Mouse (Mus musculus) heart, adult 8-10 months (tissue): Measurements from ENCODE around the gene Vsir. TPM values are rescaled to one million over a fixed set of nuclear protein-coding genes. Genes with fewer than 3 reads are reported as not detected.

Experiments
- DNase-seq: peaks from one replicate; pipeline ENCODE4 v3.0.0; 2022; ENCODE audit warnings: low spot score
- total RNA-seq, 4 experiments: library from RNA; stranded (reverse); gene quantifications; 2 replicates each; pipeline ENCODE4 v1.2.4; 2022

Gene Vsir
- total RNA-seq, 4 experiments from 2014 or later: 11.2 to 19.9 (median 15.0) TPM

DNA sequence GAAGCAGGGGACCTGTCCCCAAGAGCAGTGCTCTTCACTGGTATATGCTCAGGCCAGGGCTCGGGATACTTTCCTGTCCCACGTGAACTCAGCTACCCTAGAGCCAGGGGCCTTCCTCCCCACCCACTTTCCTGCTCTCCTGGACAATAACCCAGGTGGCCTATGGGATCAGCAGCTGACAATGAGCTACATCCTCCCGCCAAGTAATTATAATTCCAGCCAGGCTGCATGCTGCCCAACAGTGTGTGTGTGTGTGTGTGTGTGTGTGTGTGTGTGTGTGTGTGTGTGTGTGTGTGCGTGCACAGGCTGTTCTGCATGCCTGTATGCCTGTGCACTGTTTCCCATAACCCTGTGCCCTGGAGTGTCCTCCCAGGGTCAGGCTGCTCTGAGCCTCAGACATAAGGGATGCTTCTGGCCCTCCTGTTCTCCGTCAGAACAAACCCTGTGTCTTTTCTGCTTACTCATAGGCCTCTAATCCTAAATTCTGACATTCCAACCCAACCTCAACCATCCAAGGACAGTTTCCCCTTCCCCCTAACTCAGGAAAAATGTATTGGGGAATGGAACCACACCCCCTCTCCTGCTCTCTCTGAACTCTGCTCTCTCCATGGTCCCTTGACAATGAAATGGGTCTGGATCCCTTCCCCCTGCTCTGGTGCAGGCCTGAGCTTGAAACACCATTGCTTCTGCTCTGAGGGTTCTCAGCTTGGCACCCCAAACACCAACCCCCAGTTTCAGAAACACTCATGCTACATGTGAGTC lies 6.8 kb downstream of the Vsir start:
- DNase-seq: peak; percentile 77

DNA sequence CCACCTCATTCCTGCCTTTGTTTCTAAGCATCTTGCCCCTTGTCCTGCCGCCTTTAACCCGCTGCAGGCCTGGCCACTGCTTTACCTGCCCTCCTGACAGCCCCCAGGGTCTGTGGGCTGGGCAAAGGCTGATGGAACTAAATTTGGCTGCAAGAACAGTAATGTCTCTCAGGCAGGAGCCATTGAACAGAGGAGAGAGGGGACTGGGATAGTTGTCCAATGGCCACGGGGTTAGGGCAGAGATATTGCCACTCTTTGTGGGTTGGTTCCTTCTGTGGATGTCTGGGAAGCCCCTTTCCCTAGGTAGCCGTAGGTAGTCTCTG lies 7.3 kb downstream of the Vsir start:
- no peak for DNase-seq

DNA sequence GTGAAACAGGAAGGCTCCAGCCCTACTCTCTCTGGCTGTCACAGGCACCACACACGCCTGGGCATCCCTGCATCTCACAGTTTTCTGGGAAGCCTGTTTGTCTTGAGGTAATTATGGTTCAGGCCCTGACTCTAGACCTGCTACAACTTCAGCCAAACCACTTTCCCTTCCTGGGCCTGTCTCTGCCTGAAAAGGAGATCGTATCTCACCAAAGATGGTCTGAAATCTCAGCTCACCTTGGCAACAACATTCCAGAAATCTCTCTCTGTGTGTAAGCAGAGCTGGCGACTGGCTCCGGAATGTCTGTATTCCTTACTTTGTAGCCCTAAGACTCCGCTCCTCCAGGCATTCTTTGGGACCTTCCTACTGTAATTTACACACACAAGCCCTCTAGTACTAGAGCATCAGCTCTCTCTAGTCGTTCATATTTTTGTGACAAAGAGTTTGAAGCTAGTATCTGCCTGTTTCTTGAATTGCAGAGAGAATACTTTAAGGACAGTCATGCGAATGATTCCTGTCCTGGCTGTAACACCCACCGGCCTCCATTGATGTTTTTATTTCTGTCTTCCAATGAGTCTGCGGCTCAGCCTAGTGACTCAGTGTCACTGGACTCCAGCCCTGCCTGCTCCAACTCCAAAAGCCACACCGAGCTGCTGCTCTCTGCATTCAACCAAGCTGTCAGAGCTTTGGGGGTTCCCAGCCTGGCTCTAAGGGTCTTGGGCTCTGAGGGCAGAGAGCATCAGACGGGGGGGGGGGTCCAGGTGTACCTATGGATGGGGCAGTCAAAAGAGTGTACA lies 8.4 kb downstream of the Vsir start:
- DNase-seq: no peak

DNA sequence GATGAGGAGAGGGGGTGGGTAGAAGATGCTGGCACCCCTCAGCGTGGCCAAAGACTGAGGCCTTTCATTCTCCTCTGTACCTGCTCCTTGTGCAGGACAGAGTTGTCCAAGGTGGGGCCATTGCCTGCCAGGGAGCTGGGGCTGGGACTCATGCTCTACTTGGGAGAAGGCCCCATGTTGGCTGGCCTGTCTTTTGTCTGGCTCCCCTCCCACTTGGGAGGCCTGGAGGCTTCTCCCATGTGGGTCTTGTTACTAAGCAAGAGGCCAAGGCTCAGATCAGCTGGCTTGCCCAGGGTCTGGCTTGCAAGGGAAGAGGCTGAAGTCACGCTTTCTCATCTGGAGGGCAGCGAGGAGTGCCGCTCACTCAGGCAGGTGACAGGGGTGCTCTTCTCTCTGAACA lies 10.8 kb downstream of the Vsir start:
- no peak for DNase-seq

DNA sequence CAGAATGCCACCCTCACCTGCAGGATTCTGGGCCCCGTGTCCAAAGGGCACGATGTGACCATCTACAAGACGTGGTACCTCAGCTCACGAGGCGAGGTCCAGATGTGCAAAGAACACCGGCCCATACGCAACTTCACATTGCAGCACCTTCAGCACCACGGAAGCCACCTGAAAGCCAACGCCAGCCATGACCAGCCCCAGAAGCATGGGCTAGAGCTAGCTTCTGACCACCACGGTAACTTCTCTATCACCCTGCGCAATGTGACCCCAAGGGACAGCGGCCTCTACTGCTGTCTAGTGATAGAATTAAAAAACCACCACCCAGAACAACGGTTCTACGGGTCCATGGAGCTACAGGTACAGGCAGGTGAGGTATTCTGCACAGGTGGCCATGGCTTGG lies 11.2 kb downstream of the Vsir start:
- DNase-seq: no peak

DNA sequence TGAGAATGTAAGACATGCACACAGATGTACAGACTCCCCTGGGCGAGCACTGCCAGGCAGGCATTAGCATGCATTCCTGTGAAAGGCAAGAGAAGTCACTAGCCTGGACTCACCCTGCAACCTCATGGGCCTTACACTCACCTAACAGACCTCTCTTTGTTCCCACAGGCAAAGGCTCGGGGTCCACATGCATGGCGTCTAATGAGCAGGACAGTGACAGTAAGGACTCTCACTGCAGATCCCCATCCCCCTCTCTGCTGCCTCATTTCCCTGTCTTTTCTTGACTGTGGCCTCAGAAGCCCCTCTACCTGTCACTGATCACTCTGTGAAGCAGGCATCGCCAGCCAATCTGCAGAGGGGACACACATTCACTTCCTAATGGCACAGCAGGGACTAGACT lies 12.1 kb downstream of the Vsir start:
- no peak for DNase-seq

DNA sequence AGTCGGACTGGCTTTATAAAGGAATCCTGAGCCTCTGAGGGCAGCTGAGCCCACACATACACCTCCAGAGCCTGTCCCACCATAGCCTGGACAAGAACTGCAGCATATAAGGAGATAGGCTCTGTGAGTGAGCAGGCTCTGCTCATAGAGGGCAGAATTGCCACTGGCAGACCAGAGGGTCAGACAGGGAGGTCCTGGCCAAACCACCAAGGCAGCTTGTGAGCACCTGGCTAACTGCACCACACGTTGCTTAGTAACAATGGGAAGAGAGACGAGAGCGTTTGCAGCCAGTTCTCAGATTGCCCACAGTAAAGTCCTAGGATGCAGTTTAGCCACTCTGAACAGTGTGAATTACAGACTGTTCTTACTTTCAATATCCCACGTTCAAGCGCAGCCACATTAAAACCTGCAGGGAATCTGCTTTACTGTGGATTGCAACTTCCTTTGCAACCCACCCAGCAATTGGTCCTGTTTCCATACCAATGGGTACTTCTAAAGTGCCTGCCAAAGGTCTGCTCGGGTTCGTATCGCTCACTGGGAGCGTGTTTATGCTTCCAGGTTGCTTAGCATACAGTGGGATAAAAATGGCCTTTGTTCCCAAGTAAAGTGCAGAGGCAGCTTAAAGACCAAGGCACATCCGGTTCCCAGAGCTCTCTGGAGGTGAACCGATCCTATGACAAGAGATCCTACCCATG lies 15.1 kb downstream of the Vsir start:
- no peak for DNase-seq

DNA sequence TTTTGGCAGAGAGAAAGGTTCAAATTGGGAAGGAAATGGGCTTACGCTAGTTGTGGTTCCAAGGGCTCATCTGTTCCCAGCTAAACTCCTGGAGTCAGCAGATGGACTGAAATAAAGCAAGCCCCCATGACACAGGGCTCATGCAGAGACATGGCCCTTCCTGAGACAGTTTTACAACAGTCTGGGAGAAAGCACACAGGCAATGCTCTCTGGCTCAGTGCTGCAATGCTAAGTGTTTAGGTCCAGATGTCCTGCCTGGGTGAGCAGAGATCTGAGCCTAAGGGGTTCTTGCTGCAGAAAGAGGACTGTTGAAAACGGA lies 15.6 kb downstream of the Vsir start:
- DNase-seq: peak; percentile 61

DNA sequence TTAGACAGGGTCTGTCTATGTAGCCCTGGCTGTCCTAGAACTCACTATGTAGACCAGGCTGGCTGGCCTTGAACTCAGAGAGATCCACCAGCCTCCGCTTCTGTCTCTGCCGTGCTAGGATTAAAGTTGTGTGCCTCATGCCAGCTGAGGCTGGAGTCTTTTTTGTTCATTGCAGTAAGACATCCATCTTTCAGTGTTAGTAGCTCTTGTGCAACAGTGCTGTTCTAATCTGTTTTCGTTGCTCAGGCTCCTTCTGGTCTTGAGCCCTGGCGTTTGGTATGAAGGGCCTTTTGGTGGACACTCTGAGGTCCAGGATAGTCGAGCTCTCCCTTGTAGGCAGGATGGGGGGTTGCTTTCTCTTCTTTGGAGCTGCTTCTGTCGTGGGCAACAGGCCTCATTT lies 16.8 kb downstream of the Vsir start:
- no peak for DNase-seq

DNA sequence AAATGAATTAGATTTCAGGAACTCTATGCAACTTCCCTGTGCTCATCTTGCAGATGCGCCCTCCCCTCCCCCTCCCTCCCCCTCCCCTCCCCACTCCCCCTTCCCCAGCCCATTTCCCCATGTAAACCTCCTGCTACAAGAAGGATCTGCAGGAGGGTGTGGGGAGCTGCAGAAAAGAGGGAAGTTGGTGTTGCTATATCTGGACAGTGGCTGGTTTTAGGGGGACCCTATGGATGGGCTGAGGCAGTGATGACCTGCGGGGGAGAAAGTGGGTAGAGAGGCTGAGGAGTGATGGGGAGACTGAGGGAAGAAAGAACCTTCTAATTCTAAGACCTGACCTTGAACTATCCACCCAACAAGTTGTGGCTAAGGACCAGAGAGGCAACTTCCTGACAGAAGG lies 20.5 kb downstream of the Vsir start:
- no peak for DNase-seq

DNA sequence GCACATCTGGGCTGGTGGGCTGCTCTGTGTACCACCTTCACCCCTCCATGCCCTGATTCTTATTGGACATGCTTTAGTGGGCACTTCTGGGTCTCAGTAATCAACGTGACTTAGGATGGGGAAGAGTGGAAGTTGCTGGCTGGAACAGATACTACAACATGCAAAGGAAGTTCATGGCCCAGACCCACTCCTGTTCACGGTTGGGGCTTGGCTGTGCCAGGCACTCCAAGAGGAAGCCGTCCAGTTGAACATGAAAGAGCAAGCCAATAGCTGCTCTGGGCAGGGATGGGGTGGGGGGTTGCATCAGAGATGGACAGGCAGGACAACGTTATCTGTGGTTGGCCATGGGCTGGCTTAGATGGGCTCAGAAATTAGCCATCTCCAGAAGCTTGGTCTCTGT lies 21.3 kb downstream of the Vsir start:
- no peak for DNase-seq

DNA sequence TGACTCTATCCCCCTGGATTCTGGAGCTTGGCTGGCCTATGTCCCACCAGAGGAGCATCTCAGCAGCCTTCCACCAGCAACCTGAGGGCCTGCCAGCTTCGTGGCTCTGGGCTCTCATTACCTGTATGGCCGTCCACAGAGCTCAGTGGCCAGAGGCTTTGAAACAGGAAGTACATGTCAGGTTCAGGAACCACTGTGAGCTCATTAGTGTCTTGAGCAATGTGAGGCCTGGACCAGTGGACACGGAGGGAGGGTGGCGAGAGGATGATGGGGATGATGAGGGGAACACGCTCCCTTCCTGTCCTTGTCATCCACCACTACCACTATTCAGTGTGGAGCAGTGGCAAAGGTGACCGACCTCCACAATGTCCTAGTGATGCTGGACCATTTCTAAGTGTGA lies 22.8 kb downstream of the Vsir start:
- DNase-seq: no peak

DNA sequence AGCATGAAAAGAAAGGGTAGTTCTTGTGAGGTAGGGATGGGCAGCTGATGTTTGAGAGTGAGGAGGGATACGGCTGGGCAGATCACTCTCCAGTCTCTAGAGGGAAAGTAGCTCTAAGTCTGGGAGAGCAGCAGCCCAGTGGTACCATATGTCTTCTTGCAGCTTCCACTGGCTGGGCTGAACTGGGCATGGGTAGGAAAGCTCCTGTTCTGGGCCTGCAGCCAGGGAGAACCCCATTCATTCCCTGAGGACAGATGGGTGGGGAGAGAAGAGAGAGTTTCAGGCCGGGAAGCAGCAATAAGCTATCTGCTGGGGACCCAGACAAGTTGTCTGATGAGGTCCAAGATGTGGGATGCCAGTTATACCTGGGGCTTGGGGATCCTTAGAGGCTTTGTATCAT lies 23.4 kb downstream of the Vsir start:
- no peak for DNase-seq

DNA sequence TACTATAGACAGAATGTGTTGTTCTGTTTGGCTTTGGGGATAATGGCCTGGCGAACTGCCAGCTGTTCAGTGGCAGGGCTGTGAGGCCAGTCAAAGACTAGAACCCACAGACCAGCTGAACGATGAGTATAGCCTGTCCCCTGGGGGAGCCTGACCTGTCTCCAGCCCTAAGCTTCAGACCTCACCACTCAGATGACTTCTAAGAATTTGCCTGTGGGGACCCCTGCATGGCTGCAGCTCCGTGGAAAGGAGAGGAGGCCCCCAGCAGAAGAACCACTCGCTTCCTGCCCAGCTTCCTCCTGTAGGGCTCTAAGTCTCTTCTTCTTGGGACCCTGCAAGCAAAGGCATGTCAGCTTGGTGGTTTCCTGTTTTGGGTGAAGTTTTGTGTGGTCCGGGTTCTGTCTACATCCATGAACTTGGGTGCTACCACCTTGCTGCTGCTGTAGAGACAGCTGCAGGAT lies 24.0 kb downstream of the Vsir start:
- DNase-seq: no peak

DNA sequence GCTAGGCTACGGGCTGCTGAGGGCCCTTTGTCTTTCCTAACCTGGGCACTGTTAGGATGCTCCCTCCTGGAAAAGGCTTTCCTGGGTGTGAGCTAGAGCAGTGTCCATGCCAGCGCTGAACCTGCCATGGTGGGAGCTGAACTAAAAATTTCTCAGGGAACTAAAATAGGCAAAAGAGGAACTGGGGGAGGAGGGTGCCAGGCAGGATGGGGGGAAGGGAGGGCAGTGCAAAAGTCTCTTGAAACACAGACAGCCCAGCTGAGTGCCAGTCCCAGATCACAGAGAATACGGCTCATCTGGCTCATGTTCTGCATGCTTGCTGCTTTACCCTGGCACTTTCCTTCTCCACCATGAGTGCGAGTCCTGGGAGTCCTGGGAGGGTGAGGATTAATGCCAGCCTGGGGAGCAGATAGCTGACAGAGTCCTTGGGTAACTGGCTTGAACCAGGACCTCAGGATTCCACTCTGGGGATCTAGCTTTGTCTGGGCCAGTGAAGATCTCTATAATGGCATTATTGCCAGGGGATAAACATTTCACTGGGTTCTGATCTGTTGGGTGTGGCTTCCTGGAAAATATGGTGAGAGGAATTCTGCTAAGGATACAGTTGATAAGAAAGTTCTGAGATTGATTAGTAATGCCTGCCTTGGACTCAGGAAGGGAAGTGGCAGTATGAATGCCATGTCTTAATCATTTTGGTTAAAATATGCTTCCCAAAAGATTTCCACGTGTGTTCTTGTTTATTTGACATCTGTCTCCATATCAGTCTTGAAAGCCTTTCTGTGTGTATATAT lies 25.1 kb downstream of the Vsir start:
- DNase-seq: no peak

DNA sequence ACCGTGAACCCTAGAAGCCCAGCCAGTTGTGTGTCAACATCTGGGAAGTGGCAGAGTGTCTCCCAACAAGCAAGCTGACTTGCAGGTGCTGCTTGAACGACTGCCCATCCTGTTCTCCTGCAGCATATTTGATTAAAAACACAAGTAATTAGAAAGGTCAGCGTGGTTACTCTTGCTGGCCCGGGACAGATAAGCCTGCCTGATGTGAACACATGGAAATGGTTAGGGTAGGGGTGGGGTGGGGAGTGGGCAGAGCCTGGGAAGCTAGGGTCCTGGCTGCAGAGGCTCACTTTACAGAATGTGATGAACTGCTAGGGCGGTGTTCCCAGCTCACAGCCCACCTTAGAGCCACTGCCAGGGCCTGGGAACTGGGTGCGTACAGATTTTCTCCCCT lies 26.9 kb downstream of the Vsir start:
- no peak for DNase-seq

DNA sequence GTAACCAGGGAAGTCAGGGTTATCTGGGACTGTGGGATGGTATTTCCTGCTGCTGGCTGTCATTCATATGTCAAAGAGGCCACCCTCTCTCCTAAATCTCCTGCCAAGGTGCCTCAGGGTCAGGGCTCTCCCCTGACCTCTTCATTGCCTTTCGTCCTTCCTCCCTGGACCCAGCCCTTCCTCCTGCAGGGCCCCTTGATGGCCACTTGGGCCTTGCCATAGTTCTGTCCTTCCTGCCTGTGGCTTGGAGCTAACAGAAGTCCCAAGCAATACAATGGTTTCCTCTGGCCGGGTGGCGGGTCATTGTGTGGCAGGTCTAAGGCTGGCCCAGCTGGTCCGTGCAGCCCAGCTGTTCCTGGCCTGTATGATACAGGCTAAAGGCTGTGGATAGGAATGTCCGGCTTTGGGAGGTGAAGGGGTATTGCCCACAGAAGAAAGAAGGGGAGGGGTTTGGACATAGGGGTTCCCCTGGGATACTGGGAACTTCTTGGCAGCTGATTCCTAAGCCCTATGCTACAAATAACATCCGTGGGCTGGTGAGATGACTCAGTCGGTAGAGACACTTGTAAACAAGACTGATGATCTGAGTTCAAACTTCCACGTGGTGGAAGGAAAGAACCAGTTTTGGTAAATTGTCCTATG lies 27.4 kb downstream of the Vsir start:
- peak; percentile 74 for DNase-seq

DNA sequence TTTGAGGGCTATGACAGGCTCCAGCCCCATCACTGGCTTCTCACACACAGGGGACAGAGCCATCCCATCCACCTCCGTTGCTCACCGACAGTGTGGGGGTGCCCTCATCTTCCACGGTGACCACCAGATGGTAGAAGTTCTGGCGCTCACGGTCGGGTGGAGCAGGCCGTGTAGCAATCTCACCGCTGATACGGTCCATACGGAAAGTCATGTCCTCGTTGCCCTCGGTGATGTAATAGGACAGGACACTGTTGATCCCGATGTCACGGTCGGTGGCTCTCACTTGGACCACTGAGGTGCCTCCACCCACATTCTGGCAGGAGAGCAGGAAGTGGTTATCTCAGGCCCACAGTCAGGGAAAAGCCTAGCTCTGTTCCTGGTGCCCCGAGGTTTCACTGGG lies 30.1 kb downstream of the Vsir start:
- DNase-seq: no peak

DNA sequence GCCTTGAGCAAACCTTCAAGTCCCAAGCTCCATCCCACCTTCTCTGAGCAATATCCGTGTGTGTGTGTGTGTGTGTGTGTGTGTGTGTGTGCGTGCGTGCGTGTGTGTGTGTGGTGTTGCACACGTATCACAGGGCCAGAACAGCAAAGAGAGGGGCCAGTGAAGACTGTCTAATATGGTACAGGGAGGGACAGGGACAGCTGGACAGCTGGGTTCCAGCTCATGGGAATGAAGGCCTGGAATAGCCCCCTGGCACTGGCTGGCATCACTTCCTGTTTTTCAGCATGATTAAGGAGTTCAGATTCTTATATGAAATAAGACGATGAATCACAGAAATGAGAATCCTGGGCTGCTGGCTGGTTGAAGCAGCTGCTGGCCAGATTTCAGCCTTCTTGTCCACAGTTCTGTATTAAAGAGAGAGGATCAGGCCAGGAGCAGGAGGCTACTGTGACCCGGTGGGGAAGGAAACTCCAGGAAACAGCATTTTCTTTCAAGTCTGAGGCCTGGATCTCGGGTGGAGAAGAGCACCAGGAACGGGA lies 32.8 kb downstream of the Vsir start:
- no peak for DNase-seq

DNA sequence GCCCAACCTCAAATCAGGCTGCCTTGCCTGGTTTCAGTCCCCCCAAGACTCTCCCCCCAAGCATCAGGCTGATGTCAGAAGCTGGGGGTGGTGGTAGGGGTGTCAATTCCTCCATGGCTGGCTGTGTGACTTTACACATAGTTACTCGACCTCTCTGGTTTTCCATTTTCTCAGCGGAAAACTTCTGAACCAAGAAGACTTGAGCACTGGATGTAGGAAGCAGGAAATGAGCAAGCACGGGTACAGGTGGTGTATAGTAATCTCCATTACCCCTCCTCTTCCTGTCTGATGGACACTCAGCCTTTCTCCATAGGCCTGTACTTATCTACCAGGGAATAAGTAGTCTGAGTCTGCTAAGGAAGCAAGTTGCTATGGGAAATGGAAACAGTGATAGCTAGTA lies 33.6 kb downstream of the Vsir start:
- no peak for DNase-seq
